Mouse (Mus musculus): ENCODE data around the gene Gm2431. TPM values are rescaled to one million over a fixed set of nuclear protein-coding genes. Genes with fewer than 3 reads are reported as not detected.
"Not testable (repeated sequence)": the region's sequence is repeated elsewhere in the genome, so short reads cannot be mapped to it uniquely, and the experiment has no call there.

Gene Gm2431
- polyA plus RNA-seq, 1 experiment, result not detected

DNA sequence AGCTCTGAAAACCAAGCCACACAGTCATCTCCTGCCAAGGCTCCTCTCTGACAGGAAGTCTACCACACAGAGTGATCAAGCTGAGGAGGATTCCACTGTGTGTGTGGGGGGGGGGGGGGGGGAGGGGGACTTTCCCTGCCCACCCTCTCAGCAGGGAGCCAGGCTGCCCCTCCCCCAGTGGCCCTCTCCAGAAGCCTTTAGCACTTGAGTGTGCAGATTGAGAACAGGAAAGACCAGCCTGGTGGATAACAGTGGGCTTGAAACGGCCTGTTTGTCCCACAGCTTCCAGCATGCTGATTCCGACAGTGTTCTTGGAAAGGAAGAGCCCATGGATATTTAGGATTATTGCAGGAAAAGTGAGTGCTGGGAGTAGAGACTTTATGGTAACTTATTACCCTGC lies 33.6 kb downstream of the Gm2431 start:
- peaks cover 8% of the 10 kb centered on the region for H3K27me3 ChIP-seq (ENCODE audit: control insufficient read depth, insufficient read depth, insufficient read length)
- TF ChIP-seq POLR2AphosphoS2 (IDR thresholded peaks at IDR 0.05; ENCODE audit: insufficient read length, low read depth) (no peak), POLR2A (IDR thresholded peaks at IDR 0.05; ENCODE audit: insufficient read length, low read depth) (no peak), MAX (IDR thresholded peaks at IDR 0.05; ENCODE audit: low read depth) (no peak), MYOG (IDR thresholded peaks at IDR 0.05; ENCODE audit: control insufficient read depth in 1 of 3, insufficient read depth in 1 of 3, insufficient read length in 2 of 3, low read depth in 2 of 3) (no peak), REST (IDR thresholded peaks at IDR 0.05; ENCODE audit: insufficient read depth, insufficient read length) (no peak), USF1 (IDR thresholded peaks at IDR 0.05; ENCODE audit: low read depth) (no peak), CEBPB (IDR thresholded peaks at IDR 0.05; ENCODE audit: insufficient read depth, poor library complexity, severe bottlenecking) (no peak), SRF (IDR thresholded peaks at IDR 0.05; ENCODE audit: control insufficient read depth, insufficient read length, low read depth) (no peak), E2F4 (IDR thresholded peaks at IDR 0.05; ENCODE audit: insufficient read depth) (no peak), TCF12 (IDR thresholded peaks at IDR 0.05; ENCODE audit: insufficient read depth, poor library complexity, severe bottlenecking) (no peak), MYOD1 (IDR thresholded peaks at IDR 0.05; ENCODE audit: control insufficient read depth in 1 of 3, insufficient read length in 2 of 3, low read depth in 2 of 3) (no peak), TCF3 (IDR thresholded peaks at IDR 0.05; ENCODE audit: insufficient read length, low read depth) (no peak)
- no peak overlapping the region for H3K4me3 ChIP-seq
- no peaks in the 10 kb centered on the region for H3K79me2 ChIP-seq (ENCODE audit: control insufficient read depth, insufficient read depth)
- H3K4me2 ChIP-seq (ENCODE audit: low read depth), result no peak overlapping the region
- H3ac ChIP-seq (ENCODE audit: control insufficient read depth, insufficient read length), result no peak overlapping the region
- H3K36me3 ChIP-seq (ENCODE audit: control insufficient read depth, insufficient read depth), result no peaks in the 10 kb centered on the region

DNA sequence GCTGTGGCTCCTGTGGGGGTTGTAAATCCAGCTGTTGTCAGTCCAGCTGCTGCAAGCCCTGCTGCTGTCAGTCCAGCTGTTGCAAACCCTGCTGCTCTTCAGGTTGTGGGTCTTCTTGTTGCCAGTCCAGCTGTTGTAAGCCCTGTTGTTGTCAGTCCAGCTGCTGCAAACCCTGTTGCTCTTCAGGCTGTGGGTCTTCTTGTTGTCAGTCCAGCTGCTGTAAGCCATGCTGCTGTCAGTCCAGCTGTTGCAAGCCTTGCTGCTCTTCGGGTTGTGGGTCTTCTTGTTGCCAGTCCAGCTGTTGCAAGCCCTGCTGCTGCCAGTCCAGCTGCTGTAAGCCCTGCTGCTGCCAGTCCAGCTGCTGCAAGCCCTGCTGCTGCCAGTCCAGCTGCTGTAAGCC lies 46.0 kb downstream of the Gm2431 start:
- H3K36me3 ChIP-seq (ENCODE audit: control insufficient read depth, insufficient read depth); H3K79me2 ChIP-seq (ENCODE audit: control insufficient read depth, insufficient read depth); H3K27me3 ChIP-seq (ENCODE audit: control insufficient read depth, insufficient read depth, insufficient read length); H3K4me2 ChIP-seq (ENCODE audit: low read depth); H3ac ChIP-seq (ENCODE audit: control insufficient read depth, insufficient read length); H3K4me3 ChIP-seq: not testable (repeated sequence)

DNA sequence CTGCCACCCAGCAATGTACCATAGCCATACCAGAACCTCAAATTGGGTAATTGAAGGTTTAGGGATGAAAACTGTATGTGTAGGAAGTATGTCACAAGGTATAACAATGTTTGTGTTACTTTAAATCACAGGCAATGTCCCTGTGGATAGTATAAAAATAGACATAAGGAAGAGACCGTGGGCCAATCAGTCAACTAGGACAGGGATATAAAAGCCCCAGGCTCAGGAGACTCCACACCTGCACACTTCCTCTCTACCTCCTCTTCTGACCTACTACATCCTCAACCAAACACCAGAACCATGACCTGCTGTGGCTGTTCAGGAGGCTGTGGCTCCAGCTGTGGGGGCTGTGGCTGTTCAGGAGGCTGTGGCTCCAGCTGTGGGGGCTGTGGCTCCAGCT lies 46.6 kb downstream of the Gm2431 start, which contains the start of gene Gm7579:
Gene Gm7579, plus strand, starts transcription at position 301 of the 400 bp plus-strand sequence.
- Histone ChIP-seq H3K4me3 (no peak within 1 kb of the TSS), H3K27me3 (ENCODE audit: control insufficient read depth, insufficient read depth, insufficient read length) (no peaks in the 10 kb centered on the region)
- TF ChIP-seq POLR2A (IDR thresholded peaks at IDR 0.05; ENCODE audit: insufficient read length, low read depth) (no peak), SRF (IDR thresholded peaks at IDR 0.05; ENCODE audit: control insufficient read depth, insufficient read length, low read depth) (no peak), TCF3 (IDR thresholded peaks at IDR 0.05; ENCODE audit: insufficient read length, low read depth) (no peak), POLR2AphosphoS2 (IDR thresholded peaks at IDR 0.05; ENCODE audit: insufficient read length, low read depth) (no peak), USF1 (IDR thresholded peaks at IDR 0.05; ENCODE audit: low read depth) (no peak), MYOG (IDR thresholded peaks at IDR 0.05; ENCODE audit: control insufficient read depth in 1 of 3, insufficient read depth in 1 of 3, insufficient read length in 2 of 3, low read depth in 2 of 3) (no peak), CEBPB (IDR thresholded peaks at IDR 0.05; ENCODE audit: insufficient read depth, poor library complexity, severe bottlenecking) (no peak), MYOD1 (IDR thresholded peaks at IDR 0.05; ENCODE audit: control insufficient read depth in 1 of 3, insufficient read length in 2 of 3, low read depth in 2 of 3) (no peak), TCF12 (IDR thresholded peaks at IDR 0.05; ENCODE audit: insufficient read depth, poor library complexity, severe bottlenecking) (no peak)

More for the DNA sequence above, 46.6 kb downstream of the Gm2431 start, which contains the start of gene Gm7579:
- H3K4me2 ChIP-seq (ENCODE audit: low read depth), result no peak within 1 kb of the TSS
- no peak within 1 kb of the TSS for H3ac ChIP-seq (ENCODE audit: control insufficient read depth, insufficient read length)
- no peaks in the 10 kb centered on the region for H3K79me2 ChIP-seq (ENCODE audit: control insufficient read depth, insufficient read depth)
- H3K36me3 ChIP-seq (ENCODE audit: control insufficient read depth, insufficient read depth), result no peaks in the 10 kb centered on the region

Other genes with a start within 250 kb of the Gm2431 start
- gene Mob2, start 197.3 kb downstream of the Gm2431 start, polyA plus RNA-seq (2012; fragmentation: generic; extraction: Trizol), result 39.2 TPM
- gene Dusp8, start 162.5 kb downstream of the Gm2431 start, polyA plus RNA-seq (2012; fragmentation: generic; extraction: Trizol), result 9.1 TPM
- not detected for gene Gm45618, start 137.6 kb downstream of the Gm2431 start, polyA plus RNA-seq (2012; fragmentation: generic; extraction: Trizol)
- gene Gm39115, start 122.3 kb downstream of the Gm2431 start, polyA plus RNA-seq (2012; fragmentation: generic; extraction: Trizol), result not detected
- not detected for gene Gm45337, start 113.7 kb downstream of the Gm2431 start, polyA plus RNA-seq (2012; fragmentation: generic; extraction: Trizol)
- not detected for gene Gm29735, start 101.2 kb downstream of the Gm2431 start, polyA plus RNA-seq (2012; fragmentation: generic; extraction: Trizol)
- not detected for gene Gm4553, start 92.6 kb downstream of the Gm2431 start, polyA plus RNA-seq (2012; fragmentation: generic; extraction: Trizol)
- not detected for gene Krtap5-2, start 82.3 kb downstream of the Gm2431 start, polyA plus RNA-seq (2012; fragmentation: generic; extraction: Trizol)
- gene Gm10153, start 68.0 kb downstream of the Gm2431 start, polyA plus RNA-seq (2012; fragmentation: generic; extraction: Trizol), result not detected
- not detected for gene Krtap5-3, start 57.0 kb downstream of the Gm2431 start, polyA plus RNA-seq (2012; fragmentation: generic; extraction: Trizol)
- not detected for gene Gm7579, start 46.5 kb downstream of the Gm2431 start, polyA plus RNA-seq (2012; fragmentation: generic; extraction: Trizol)
- not detected for gene Krtap5-5, start 28.4 kb downstream of the Gm2431 start, polyA plus RNA-seq (2012; fragmentation: generic; extraction: Trizol)
- gene Gm40460, start 17.3 kb downstream of the Gm2431 start, polyA plus RNA-seq (2012; fragmentation: generic; extraction: Trizol), result not detected
- gene Gm4559, start 16.0 kb upstream of the Gm2431 start, polyA plus RNA-seq (2012; fragmentation: generic; extraction: Trizol), result not detected
- gene Krtap5-1, start 38.8 kb upstream of the Gm2431 start, polyA plus RNA-seq (2012; fragmentation: generic; extraction: Trizol), result not detected
- gene Krtap5-4, start 45.2 kb upstream of the Gm2431 start, polyA plus RNA-seq (2012; fragmentation: generic; extraction: Trizol), result not detected
- 5.4 TPM for gene Ifitm10, start 115.4 kb upstream of the Gm2431 start, polyA plus RNA-seq (2012; fragmentation: generic; extraction: Trizol)
- gene Gm49369, start 124.3 kb upstream of the Gm2431 start, polyA plus RNA-seq (2012; fragmentation: generic; extraction: Trizol), result 0.31 TPM
- gene Ctsd, start 129.7 kb upstream of the Gm2431 start, polyA plus RNA-seq (2012; fragmentation: generic; extraction: Trizol), result 887 TPM
- gene Syt8, start 176.5 kb upstream of the Gm2431 start, polyA plus RNA-seq (2012; fragmentation: generic; extraction: Trizol), result 14.5 TPM
- gene Tnni2, start 183.5 kb upstream of the Gm2431 start, polyA plus RNA-seq (2012; fragmentation: generic; extraction: Trizol), result 3,238 TPM
- gene Lsp1, start 202.5 kb upstream of the Gm2431 start, polyA plus RNA-seq (2012; fragmentation: generic; extraction: Trizol), result 298 TPM
- gene Tnnt3, start 240.5 kb upstream of the Gm2431 start, polyA plus RNA-seq (2012; fragmentation: generic; extraction: Trizol), result 2,107 TPM

Data from myocyte (in vitro differentiated cells).